16 mouse cellular contexts compared by ENCODE assay signal in the genomic region with DNA sequence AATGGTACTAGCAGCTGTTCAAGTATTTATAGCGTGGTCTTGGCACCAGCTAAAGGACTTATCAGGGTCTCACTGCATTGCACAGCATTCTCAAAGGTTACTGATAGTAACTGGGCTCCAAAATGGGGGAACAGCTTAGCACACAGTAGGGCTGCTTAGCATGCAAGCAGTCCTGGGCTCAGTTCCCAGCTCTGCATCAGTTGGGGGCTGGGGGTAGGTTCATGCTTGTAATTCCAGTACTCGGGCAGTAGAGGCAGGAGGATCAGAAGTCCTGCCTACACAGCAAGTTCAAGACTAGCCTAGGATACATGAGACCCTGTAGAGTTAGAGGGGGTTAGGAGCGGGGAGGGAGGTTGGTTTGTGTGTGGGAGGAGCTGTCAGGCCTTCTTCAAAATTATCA. TPM values are rescaled to one million over a fixed set of nuclear protein-coding genes. Genes with fewer than 3 reads are reported as not detected.
DNase-seq lines count a peak whose midpoint lies in the region; ATAC-seq and TF ChIP-seq lines count a peak whose summit lies in the region.
"Had no signal": no experiment of that assay in that cellular context is flagged by ENCODE, and none has a peak within 500 bp of the region (broad histone marks: within the 10 kb centered on the region; RNA-seq: fewer than 3 reads in every experiment).

No protein-coding gene starts in this region.

- peaks cover 30% of the 10 kb centered on the region for H3K36me3 ChIP-seq in hindbrain, embryonic 12.5 days
- H3K36me3 ChIP-seq in hindbrain, embryonic 10.5 days = peaks cover 32% of the 10 kb centered on the region
- H3K36me3 ChIP-seq in ES-Bruce4 (ENCODE audit: control insufficient read depth, insufficient read depth, low read length, poor library complexity, severe bottlenecking) = 0 out of 2 replicates have a peak, but pooled peaks cover 5% of the 10 kb centered on the region
- peaks cover 51% of the 10 kb centered on the region for H3K36me3 ChIP-seq in forebrain, embryonic 14.5 days (ENCODE audit: control insufficient read depth, insufficient read depth, low read length)
- peaks cover 34% of the 10 kb centered on the region for H3K36me3 ChIP-seq in midbrain, embryonic 14.5 days (ENCODE audit: control insufficient read depth, insufficient read depth, low read length)

- H3K4me1 ChIP-seq in hindbrain, embryonic 12.5 days = peaks cover 48% of the 10 kb centered on the region
- H3K4me1 ChIP-seq in hindbrain, embryonic 10.5 days (replicated peaks) = peaks cover 46% of the 10 kb centered on the region
- peaks cover 12% of the 10 kb centered on the region for H3K4me1 ChIP-seq in ES-Bruce4 (ENCODE audit: control insufficient read depth, insufficient read depth, low read length)
- peaks cover 43% of the 10 kb centered on the region for H3K4me1 ChIP-seq in forebrain, embryonic 14.5 days (ENCODE audit: control insufficient read depth, insufficient read depth, low read length)
- H3K4me1 ChIP-seq in midbrain, embryonic 14.5 days (ENCODE audit: control insufficient read depth, insufficient read depth, low read length) = peaks cover 34% of the 10 kb centered on the region

- 57% methylated on average over 3 of the region's 3 CpGs for WGBS in hindbrain, embryonic 12.5 days
- 61% methylated on average over 3 of the region's 3 CpGs for WGBS in hindbrain, embryonic 10.5 days
- 66% methylated on average over 3 of the region's 3 CpGs for WGBS in forebrain, embryonic 14.5 days
- WGBS in midbrain, embryonic 14.5 days = 70% methylated on average over 3 of the region's 3 CpGs

- H3K9me3 ChIP-seq in hindbrain, embryonic 12.5 days (replicated peaks) = no peaks in the 10 kb centered on the region
- no peaks in the 10 kb centered on the region for H3K9me3 ChIP-seq in hindbrain, embryonic 10.5 days
- H3K9me3 ChIP-seq in ES-Bruce4 (replicated peaks; ENCODE audit: control insufficient read depth, insufficient read depth, low read length, poor library complexity, severe bottlenecking) = no peaks in the 10 kb centered on the region
- no peaks in the 10 kb centered on the region for H3K9me3 ChIP-seq in forebrain, embryonic 14.5 days (replicated peaks; ENCODE audit: control insufficient read depth, low read length)
- H3K9me3 ChIP-seq in midbrain, embryonic 14.5 days (ENCODE audit: control insufficient read depth, low read length) = no peaks in the 10 kb centered on the region
- H3K9me3 ChIP-seq: kidney, embryonic 15.5 days had no signal

- no peak overlapping the region for H3K4me3 ChIP-seq in hindbrain, embryonic 12.5 days
- H3K4me3 ChIP-seq in hindbrain, embryonic 10.5 days = no peak overlapping the region
- H3K4me3 ChIP-seq in ES-Bruce4 (ENCODE audit: low read depth, low read length) = no peak overlapping the region
- H3K4me3 ChIP-seq in forebrain, embryonic 14.5 days (ENCODE audit: low read depth, low read length) = no peak overlapping the region
- H3K4me3 ChIP-seq in midbrain, embryonic 14.5 days (replicated peaks; ENCODE audit: low read depth, low read length) = no peak overlapping the region
- H3K4me3 ChIP-seq: heart, adult 2 months; kidney, embryonic 15.5 days had no signal

- H3K27me3 ChIP-seq in hindbrain, embryonic 12.5 days = peaks cover 16% of the 10 kb centered on the region; the same call in 1 of the 2 replicates
- peaks cover 42% of the 10 kb centered on the region for H3K27me3 ChIP-seq in hindbrain, embryonic 10.5 days (ENCODE audit: insufficient read depth, poor library complexity, severe bottlenecking)
- H3K27me3 ChIP-seq in ES-Bruce4 (ENCODE audit: control insufficient read depth, insufficient read depth, low read length, poor library complexity, severe bottlenecking) = no peaks in the 10 kb centered on the region
- no peaks in the 10 kb centered on the region for H3K27me3 ChIP-seq in forebrain, embryonic 14.5 days (replicated peaks; ENCODE audit: control insufficient read depth, insufficient read depth, low read length)
- no peaks in the 10 kb centered on the region for H3K27me3 ChIP-seq in midbrain, embryonic 14.5 days (ENCODE audit: control insufficient read depth, insufficient read depth, low read length)
- H3K27me3 ChIP-seq: kidney, embryonic 15.5 days had no signal

- no peak for DNase-seq in hindbrain, embryonic 10.5 days (ENCODE audit: low spot score)
- no peak for DNase-seq in forebrain, embryonic 14.5 days (ENCODE audit: low spot score)
- no peak for DNase-seq in midbrain, embryonic 14.5 days
- no peak for DNase-seq in spleen, postnatal 4 days (ENCODE audit: low spot score in 2 of 2)
- DNase-seq in layer of hippocampus, postnatal 25 days (ENCODE audit: extremely low spot score in 1 of 2, low spot score in 1 of 2) = no peak
- DNase-seq in right cerebral cortex, postnatal 10 days (ENCODE audit: low spot score in 2 of 2) = no peak
- DNase-seq: B cell, adult 2 months; liver, postnatal 0 days; lung, postnatal 4 days; spleen, adult 18-20 months; thymus, postnatal 36 days had no signal

- 0 out of 2 replicates have a peak overlapping the region, but pooled peaks have one; percentile 1 for H3K9ac ChIP-seq in hindbrain, embryonic 12.5 days
- H3K9ac ChIP-seq in ES-Bruce4 (ENCODE audit: low read depth, poor library complexity, severe bottlenecking) = peak overlapping the region; percentile 43
- no peak overlapping the region for H3K9ac ChIP-seq in forebrain, embryonic 14.5 days (ENCODE audit: low read length)
- H3K9ac ChIP-seq in midbrain, embryonic 14.5 days (replicated peaks; ENCODE audit: low read length) = no peak overlapping the region
- H3K9ac ChIP-seq: kidney, embryonic 15.5 days; liver, postnatal 0 days had no signal

- H3K27ac ChIP-seq in hindbrain, embryonic 12.5 days = 0 out of 2 replicates have a peak overlapping the region, but pooled peaks have one; percentile 90
- H3K27ac ChIP-seq in hindbrain, embryonic 10.5 days = no peak overlapping the region
- H3K27ac ChIP-seq in ES-Bruce4 (ENCODE audit: insufficient read depth, low read length) = peak overlapping the region; percentile 90
- H3K27ac ChIP-seq in forebrain, embryonic 14.5 days (ENCODE audit: low read depth, low read length) = peak overlapping the region; percentile 81
- peak overlapping the region; percentile 91 for H3K27ac ChIP-seq in midbrain, embryonic 14.5 days (replicated peaks; ENCODE audit: low read depth, low read length)
- H3K27ac ChIP-seq: heart, adult 2 months; kidney, embryonic 15.5 days; stomach, postnatal 0 days had no signal

- no peak for TF ChIP-seq CTCF in ES-Bruce4 (IDR thresholded peaks at IDR 0.05; ENCODE audit: low read depth, low read length)

- no peak for TF ChIP-seq POLR2A in ES-Bruce4 (IDR thresholded peaks at IDR 0.05; ENCODE audit: insufficient read depth, low read length)

- ATAC-seq in hindbrain, embryonic 12.5 days (ENCODE audit: low FRiP score) = no peak
- ATAC-seq in forebrain, embryonic 14.5 days = no peak
- ATAC-seq in midbrain, embryonic 14.5 days (ENCODE audit: low FRiP score, low TSS enrichment) = no peak
- ATAC-seq: liver, postnatal 0 days had no signal

- no peak overlapping the region for H3K4me2 ChIP-seq in hindbrain, embryonic 12.5 days (replicated peaks)
- H3K4me2 ChIP-seq in forebrain, embryonic 14.5 days (ENCODE audit: low read length) = no peak overlapping the region
- H3K4me2 ChIP-seq in midbrain, embryonic 14.5 days (ENCODE audit: low read length) = no peak overlapping the region
- H3K4me2 ChIP-seq: kidney, embryonic 15.5 days had no signal

- no peak for TF ChIP-seq EP300 in ES-Bruce4 (IDR thresholded peaks at IDR 0.05; ENCODE audit: insufficient read depth, low read depth, low read length)

RNA-seq across cellular contexts. Expression of a gene that starts 15.2 kb away (rescaled TPM):
- 30.9 and 33.1 TPM in 2 replicates for polyA plus RNA-seq in hindbrain, embryonic 12.5 days (2016; fragmentation: Nextera tagmentation; extraction: Ambion mirVana)
- 8.8 and 17.7 TPM in 2 replicates for polyA plus RNA-seq in hindbrain, embryonic 10.5 days (2016; fragmentation: Nextera tagmentation; extraction: Ambion mirVana)
- 18.1 and 24.6 TPM in 2 replicates for polyA plus RNA-seq in ES-Bruce4 (2011; ENCODE audit: insufficient read depth, insufficient read length, low read depth, missing spikeins)
- 8.5 and 12.0 TPM in 2 replicates for polyA plus RNA-seq in forebrain, embryonic 14.5 days (2014; fragmentation: Nextera tagmentation; extraction: Ambion mirVana)
- 24.9 and 28.4 TPM in 2 replicates for polyA plus RNA-seq in midbrain, embryonic 14.5 days (2014; fragmentation: Nextera tagmentation; extraction: Ambion mirVana)
- 10 to 100 TPM; 37.8 to 63.0 TPM for total RNA-seq in layer of hippocampus, postnatal 25 days (2021)

RNA-seq across cellular contexts. Expression of a gene that starts 17.6 kb away (rescaled TPM):
- polyA plus RNA-seq in hindbrain, embryonic 12.5 days (2016; fragmentation: Nextera tagmentation; extraction: Ambion mirVana) = 27.3 and 27.7 TPM in 2 replicates
- polyA plus RNA-seq in hindbrain, embryonic 10.5 days (2016; fragmentation: Nextera tagmentation; extraction: Ambion mirVana) = 24.4 and 26.1 TPM in 2 replicates
- 6.9 and 8.6 TPM in 2 replicates for polyA plus RNA-seq in ES-Bruce4 (2011; ENCODE audit: insufficient read depth, insufficient read length, low read depth, missing spikeins)
- 44.4 and 47.2 TPM in 2 replicates for polyA plus RNA-seq in forebrain, embryonic 14.5 days (2014; fragmentation: Nextera tagmentation; extraction: Ambion mirVana)
- polyA plus RNA-seq in midbrain, embryonic 14.5 days (2014; fragmentation: Nextera tagmentation; extraction: Ambion mirVana) = 27.9 and 33.7 TPM in 2 replicates
- total RNA-seq in layer of hippocampus, postnatal 25 days (2021) = 10 to 100 TPM; 21.9 to 22.9 TPM

RNA-seq across cellular contexts. Expression of a gene that starts 29.4 kb away (rescaled TPM):
- 9.4 and 10.1 TPM in 2 replicates for polyA plus RNA-seq in hindbrain, embryonic 12.5 days (2016; fragmentation: Nextera tagmentation; extraction: Ambion mirVana)
- polyA plus RNA-seq in hindbrain, embryonic 10.5 days (2016; fragmentation: Nextera tagmentation; extraction: Ambion mirVana) = 14.5 and 16.3 TPM in 2 replicates
- polyA plus RNA-seq in ES-Bruce4 (2011; ENCODE audit: insufficient read depth, insufficient read length, low read depth, missing spikeins) = 20.6 and 23.9 TPM in 2 replicates
- polyA plus RNA-seq in forebrain, embryonic 14.5 days (2014; fragmentation: Nextera tagmentation; extraction: Ambion mirVana) = 8.1 and 9.2 TPM in 2 replicates
- polyA plus RNA-seq in midbrain, embryonic 14.5 days (2014; fragmentation: Nextera tagmentation; extraction: Ambion mirVana) = 6.8 and 7.6 TPM in 2 replicates
- 10 to 100 TPM; 15.7 to 19.4 TPM for total RNA-seq in layer of hippocampus, postnatal 25 days (2021)

RNA-seq across cellular contexts. Expression of a gene that starts 39.8 kb away (rescaled TPM):
- polyA plus RNA-seq in hindbrain, embryonic 12.5 days (2016; fragmentation: Nextera tagmentation; extraction: Ambion mirVana) = 10.5 and 11.5 TPM in 2 replicates
- polyA plus RNA-seq in hindbrain, embryonic 10.5 days (2016; fragmentation: Nextera tagmentation; extraction: Ambion mirVana) = 0.75 and 1.7 TPM in 2 replicates
- 3.6 and 4.7 TPM in 2 replicates for polyA plus RNA-seq in ES-Bruce4 (2011; ENCODE audit: insufficient read depth, insufficient read length, low read depth, missing spikeins)
- polyA plus RNA-seq in forebrain, embryonic 14.5 days (2014; fragmentation: Nextera tagmentation; extraction: Ambion mirVana) = 24.1 and 28.9 TPM in 2 replicates
- 31.1 and 38.9 TPM in 2 replicates for polyA plus RNA-seq in midbrain, embryonic 14.5 days (2014; fragmentation: Nextera tagmentation; extraction: Ambion mirVana)
- 100 to 1,000 TPM; 422 to 463 TPM for total RNA-seq in layer of hippocampus, postnatal 25 days (2021)
- polyA plus RNA-seq: liver, postnatal 0 days had no signal

Comparison
In these comparisons a context has a peak if more than half of its experiments do, and no peak if none do; other contexts are left out.
1. H3K9ac ChIP-seq: peak in hindbrain, embryonic 12.5 days (single experiment) and ES-Bruce4 (single experiment); none in forebrain, embryonic 14.5 days (single experiment) and midbrain, embryonic 14.5 days (single experiment).